Mouse (Mus musculus) natural killer cell, adult 2 months (primary cell): ENCODE measurements around the gene Abcb8.
A peak's percentile ranks its signal among the peaks of the same experiment; 100 is the strongest.

Experiments
- DNase-seq, 2 experiments: peaks; one replicate each; pipeline ENCODE4 v3.0.0; 2022; ENCODE audit warnings: low spot score in 2 of 2

Abcb8 gene

GRCm38 (mm10) chr5:24393392-24393997 is at the start of gene Abcb8:
TSS of gene Abcb8 (plus strand) at chr5:24393663.
- peak; percentile 91 to 92 for DNase-seq

- DNase-seq = no peak
These were observed 49.5 kb upstream of the Abcb8 start for GRCm38 (mm10) chr5:24343977-24344436.

GRCm38 (mm10) chr5:24344477-24345051 is 48.9 kb upstream of the Abcb8 start:
- no peak for DNase-seq

- DNase-seq = no peak
These were observed 47.1 kb upstream of the Abcb8 start for GRCm38 (mm10) chr5:24346313-24346712.

GRCm38 (mm10) chr5:24347186-24347875 is 46.1 kb upstream of the Abcb8 start:
- no peak for DNase-seq

GRCm38 (mm10) chr5:24348128-24348527 is 45.3 kb upstream of the Abcb8 start:
- DNase-seq = peak; percentile 71 to 74

- DNase-seq = no peak
These were observed 44.9 kb upstream of the Abcb8 start for GRCm38 (mm10) chr5:24348546-24348945.

GRCm38 (mm10) chr5:24350073-24350472 is 43.4 kb upstream of the Abcb8 start:
- no peak for DNase-seq

GRCm38 (mm10) chr5:24350531-24351250 is 42.8 kb upstream of the Abcb8 start:
- no peak for DNase-seq

GRCm38 (mm10) chr5:24351278-24351677 is 42.2 kb upstream of the Abcb8 start, which contains the start of gene Kcnh2:
TSS of gene Kcnh2 (minus strand) at chr5:24351604.
- DNase-seq = no peak

GRCm38 (mm10) chr5:24351701-24352171 is 41.7 kb upstream of the Abcb8 start:
- DNase-seq = no peak

- DNase-seq = no peak
These were observed 41.1 kb upstream of the Abcb8 start for GRCm38 (mm10) chr5:24352251-24352859.

- no peak for DNase-seq
These were observed 40.1 kb upstream of the Abcb8 start for GRCm38 (mm10) chr5:24353327-24353726.

GRCm38 (mm10) chr5:24356764-24357163 is 36.7 kb upstream of the Abcb8 start:
- DNase-seq = no peak

GRCm38 (mm10) chr5:24357461-24357860 is 36.0 kb upstream of the Abcb8 start:
- DNase-seq = peak; percentile 13 to 50

- DNase-seq = peak; percentile 65 to 73
These were observed 32.5 kb upstream of the Abcb8 start for GRCm38 (mm10) chr5:24360792-24361454.

GRCm38 (mm10) chr5:24363467-24363866 is 30.0 kb upstream of the Abcb8 start:
- no peak for DNase-seq

GRCm38 (mm10) chr5:24364061-24364460 is 29.4 kb upstream of the Abcb8 start:
- DNase-seq = no peak

GRCm38 (mm10) chr5:24364508-24364907 is 29.0 kb upstream of the Abcb8 start, which contains the start of gene Nos3:
TSS of gene Nos3 (plus strand) at chr5:24364810.
- DNase-seq = no peak

- no peak for DNase-seq
These were observed 28.5 kb upstream of the Abcb8 start for GRCm38 (mm10) chr5:24364963-24365362.

- DNase-seq = no peak
These were observed 27.9 kb upstream of the Abcb8 start for GRCm38 (mm10) chr5:24365528-24365927.
